Mouse (Mus musculus): Measurements from ENCODE around the gene Klrg2. TPM values are rescaled to one million over a fixed set of nuclear protein-coding genes. Genes with fewer than 3 reads are reported as not detected.
"Not testable (repeated sequence)": the region's sequence is repeated elsewhere in the genome, so short reads cannot be mapped to it uniquely, and the experiment has no call there.

The Klrg2 gene
- total RNA-seq (2021), result 1 to 10 TPM in 1 of 2 experiments, under 1 TPM in 1; 0.49 to 1.3 TPM

DNA sequence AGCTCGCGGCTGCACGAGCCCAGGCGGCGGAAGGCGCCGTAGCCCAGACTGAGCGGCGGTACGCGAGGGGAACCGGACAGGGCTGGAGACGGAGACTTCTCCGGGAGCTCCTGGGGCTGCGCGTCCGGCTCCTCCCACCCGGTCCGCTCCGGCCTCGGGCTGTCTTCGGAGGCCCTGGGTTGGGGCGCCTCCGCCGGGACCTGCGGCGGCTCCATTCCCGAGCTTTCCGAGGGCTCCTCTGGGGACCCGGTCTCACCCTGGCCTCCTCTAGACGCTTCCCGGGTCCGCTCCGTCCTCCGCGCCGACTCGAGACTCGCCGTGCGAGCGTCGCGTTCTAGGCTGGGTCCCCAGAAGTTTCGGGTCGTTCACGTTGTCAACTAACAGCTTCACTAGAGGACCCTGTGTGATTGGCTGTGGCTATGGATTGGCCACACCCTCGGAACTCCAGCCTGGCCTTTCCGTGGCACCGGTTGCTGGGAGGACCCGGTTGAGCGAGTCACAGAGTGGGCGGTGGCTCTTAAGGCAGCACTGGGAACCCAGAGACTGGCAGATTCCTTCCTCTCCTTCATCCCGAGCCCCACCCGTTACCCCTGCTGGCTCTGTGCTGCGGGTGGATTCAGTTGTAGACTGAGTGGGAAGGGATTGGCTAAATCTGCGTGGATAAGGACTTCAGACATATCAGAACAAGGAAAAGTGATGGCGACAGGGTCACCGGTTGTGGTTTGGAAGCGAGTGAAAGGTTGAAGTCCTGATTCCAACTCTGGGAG lies at the start of gene Klrg2:
Klrg2 (minus strand) TSS at position 391 of the 767 bp plus-strand sequence.
- peak in 1 of 2 experiments; percentile 76 for DNase-seq (ENCODE audit: extremely low spot score in 1 of 2, low spot score in 2 of 2)
- intact Hi-C loops (cut with DNase I), result no loop called here

GRCm38 (mm10) chr6:38682532-38682931 lies 45.5 kb upstream of the Klrg2 start:
- intact Hi-C loops (cut with DNase I), result no loop called here
- DNase-seq (ENCODE audit: extremely low spot score in 1 of 2, low spot score in 2 of 2), result no peak

DNA sequence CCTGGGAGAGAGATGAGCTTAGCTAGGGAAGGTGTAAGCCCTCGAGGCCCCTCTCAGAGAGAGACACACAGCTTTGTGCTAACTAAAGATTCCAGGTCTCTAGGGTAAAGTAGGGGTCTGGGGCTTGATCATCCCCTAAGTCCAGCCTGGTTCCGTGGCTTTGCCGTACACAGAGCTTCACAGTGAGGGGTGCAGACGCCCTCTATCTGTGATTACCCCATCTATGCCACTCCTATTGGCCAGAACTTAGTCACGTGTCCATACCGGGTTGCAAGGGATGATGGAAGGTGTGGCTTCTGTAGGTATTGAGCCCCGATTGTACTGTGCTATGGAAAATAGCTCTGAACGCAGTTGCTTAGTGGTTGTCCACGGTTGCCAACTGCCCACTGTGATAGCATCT lies 40.6 kb upstream of the Klrg2 start:
- intact Hi-C loops (cut with DNase I), result no loop called here

DNA sequence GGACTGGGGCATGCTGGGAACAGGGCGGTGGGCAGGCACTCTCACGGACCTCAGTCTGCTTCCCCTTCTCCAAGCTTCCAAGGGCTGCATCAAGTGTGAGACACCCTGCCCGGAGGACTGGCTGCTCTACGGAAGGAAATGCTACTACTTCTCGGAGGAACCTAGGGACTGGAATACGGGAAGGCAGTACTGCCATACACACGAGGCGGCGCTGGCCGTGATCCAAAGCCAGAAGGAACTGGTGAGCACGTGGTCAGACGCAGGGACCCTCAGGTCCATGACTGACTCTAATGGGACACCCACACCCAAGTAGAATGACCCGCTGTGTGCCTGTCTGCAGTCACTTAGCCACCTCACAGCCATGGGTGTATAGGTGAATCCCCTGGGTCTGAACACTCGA lies 39.7 kb upstream of the Klrg2 start:
- intact Hi-C loops (cut with DNase I), result no loop called here

More for the DNA sequence above, 40.6 kb upstream of the Klrg2 start:
- DNase-seq (ENCODE audit: extremely low spot score in 1 of 2, low spot score in 2 of 2), result no peak

GRCm38 (mm10) chr6:38676217-38676616 lies 39.2 kb upstream of the Klrg2 start:
- intact Hi-C loops (cut with DNase I), result no loop called here
- DNase-seq (ENCODE audit: extremely low spot score in 1 of 2, low spot score in 2 of 2), result no peak

More for the DNA sequence above, 39.7 kb upstream of the Klrg2 start:
- peak in 1 of 2 experiments; percentile 50 for DNase-seq (ENCODE audit: extremely low spot score in 1 of 2, low spot score in 2 of 2)

- intact Hi-C loops (cut with DNase I), result no loop called here
- DNase-seq (ENCODE audit: extremely low spot score in 1 of 2, low spot score in 2 of 2), result no peak
These were observed 35.0 kb upstream of the Klrg2 start for GRCm38 (mm10) chr6:38672011-38672410.

DNA sequence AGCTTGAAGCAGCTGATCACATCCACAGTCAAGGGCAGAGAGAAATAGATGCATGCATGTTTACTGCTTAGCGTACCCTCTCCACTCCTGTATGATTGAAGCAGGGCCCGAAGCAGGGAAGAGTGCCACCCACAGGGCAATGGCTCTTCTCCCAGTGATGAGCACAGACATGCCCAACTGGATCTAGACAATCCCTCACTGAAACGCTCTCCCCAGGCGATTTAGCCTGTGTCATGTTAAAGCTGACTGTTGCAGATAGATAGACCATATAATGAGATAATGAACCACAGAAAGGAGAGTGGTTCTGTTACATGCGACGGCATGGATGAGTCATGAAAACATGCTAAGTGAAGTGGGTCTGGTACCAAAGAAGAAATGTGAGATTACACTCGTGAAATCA lies 34.2 kb upstream of the Klrg2 start:
- no peak for DNase-seq (ENCODE audit: extremely low spot score in 1 of 2, low spot score in 2 of 2)
- intact Hi-C loops (cut with DNase I), result no loop called here

DNA sequence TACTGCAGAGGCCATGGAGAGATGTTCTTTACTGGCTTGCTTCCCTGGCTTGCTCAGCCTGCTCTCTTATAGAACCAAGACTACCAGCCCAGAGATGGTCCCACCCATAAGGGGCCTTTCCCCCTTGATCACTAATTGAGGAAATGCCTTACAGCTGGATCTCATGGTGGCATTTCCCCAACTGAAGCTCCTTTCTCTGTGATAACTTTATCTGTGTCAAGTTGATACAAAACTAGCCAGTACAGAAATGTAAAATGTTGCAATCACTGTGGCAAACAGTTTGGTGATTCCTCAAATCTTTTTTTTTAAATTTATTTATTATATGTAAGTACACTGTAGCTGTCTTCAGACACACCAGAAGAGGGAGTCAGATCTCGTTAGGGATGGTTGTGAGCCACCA lies 33.4 kb upstream of the Klrg2 start:
- intact Hi-C loops (cut with DNase I); DNase-seq (ENCODE audit: extremely low spot score in 1 of 2, low spot score in 2 of 2): not testable (repeated sequence)

- intact Hi-C loops (cut with DNase I), result no loop called here
- no peak for DNase-seq (ENCODE audit: extremely low spot score in 1 of 2, low spot score in 2 of 2)
These were observed 32.5 kb upstream of the Klrg2 start for GRCm38 (mm10) chr6:38669580-38669979.

- DNase-seq (ENCODE audit: extremely low spot score in 1 of 2, low spot score in 2 of 2), result peak in 1 of 2 experiments; percentile 76
- intact Hi-C loops (cut with DNase I), result no loop called here
These were observed 25.9 kb upstream of the Klrg2 start, which contains the start of gene Clec2l for GRCm38 (mm10) chr6:38662714-38663615. Gene Clec2l (plus strand): TSS chr6:38663069.

GRCm38 (mm10) chr6:38661626-38662025 lies 24.6 kb upstream of the Klrg2 start:
- intact Hi-C loops (cut with DNase I), result no loop called here
- no peak for DNase-seq (ENCODE audit: extremely low spot score in 1 of 2, low spot score in 2 of 2)

- DNase-seq (ENCODE audit: extremely low spot score in 1 of 2, low spot score in 2 of 2), result peak; percentile 49 to 70
- intact Hi-C loops (cut with DNase I), result loop anchor here (5.0 to 10.0 kb wide), 2 partner anchors 42 to 414 kb away; no protein-coding TSS in a partner anchor
These were observed 13.4 kb upstream of the Klrg2 start for GRCm38 (mm10) chr6:38650263-38650937.

DNA sequence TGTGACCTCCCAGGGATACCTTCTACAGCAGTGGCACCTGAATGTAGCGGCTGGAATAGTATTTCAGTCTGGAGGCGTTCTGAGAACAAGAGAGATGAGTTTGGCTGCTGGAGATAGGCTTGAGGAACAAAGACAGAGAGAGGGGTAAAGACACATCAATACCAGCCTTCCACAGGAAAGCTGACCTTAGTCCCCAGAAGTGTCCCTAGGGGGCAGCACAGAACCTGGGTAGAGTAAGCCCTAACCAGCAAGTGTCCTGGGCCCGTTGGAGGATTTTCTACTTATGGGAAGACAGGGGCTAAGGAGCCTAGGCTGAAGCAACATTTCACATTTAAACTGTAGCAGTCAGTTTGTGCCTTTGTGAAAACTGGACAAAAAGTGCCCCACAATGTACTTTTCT lies 12.5 kb upstream of the Klrg2 start:
- intact Hi-C loops (cut with DNase I), result no loop called here
- DNase-seq (ENCODE audit: extremely low spot score in 1 of 2, low spot score in 2 of 2), result no peak

DNA sequence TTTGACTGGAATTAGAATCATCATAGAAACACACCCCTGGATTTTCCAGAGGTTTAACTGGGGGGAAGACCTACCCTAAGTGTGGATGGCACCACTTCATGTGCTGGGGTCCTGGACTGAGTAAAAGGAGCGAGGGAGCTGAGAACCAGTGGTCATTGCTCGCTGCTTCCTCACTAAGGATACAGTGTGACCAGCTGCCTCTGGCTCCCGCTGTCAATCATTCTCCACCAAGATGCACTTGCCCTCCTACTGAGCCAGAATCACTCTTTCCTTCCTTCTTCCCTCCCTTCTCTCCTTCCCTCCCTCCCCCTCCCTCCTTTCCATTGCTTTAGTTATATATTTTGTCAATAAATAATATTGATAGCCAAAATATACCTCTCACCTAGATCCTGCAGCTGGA lies 6.0 kb upstream of the Klrg2 start:
- intact Hi-C loops (cut with DNase I), result no loop called here
- no peak for DNase-seq (ENCODE audit: extremely low spot score in 1 of 2, low spot score in 2 of 2)

- intact Hi-C loops (cut with DNase I), result no loop called here
- no peak for DNase-seq (ENCODE audit: extremely low spot score in 1 of 2, low spot score in 2 of 2)
These were observed 5.6 kb upstream of the Klrg2 start for GRCm38 (mm10) chr6:38642593-38642992.

GRCm38 (mm10) chr6:38641645-38642044 lies 4.6 kb upstream of the Klrg2 start:
- intact Hi-C loops (cut with DNase I), result no loop called here

GRCm38 (mm10) chr6:38641228-38641627 lies 4.2 kb upstream of the Klrg2 start:
- DNase-seq (ENCODE audit: extremely low spot score in 1 of 2, low spot score in 2 of 2), result no peak
- intact Hi-C loops (cut with DNase I), result no loop called here

More at GRCm38 (mm10) chr6:38641645-38642044, 4.6 kb upstream of the Klrg2 start:
- DNase-seq (ENCODE audit: extremely low spot score in 1 of 2, low spot score in 2 of 2), result no peak

DNA sequence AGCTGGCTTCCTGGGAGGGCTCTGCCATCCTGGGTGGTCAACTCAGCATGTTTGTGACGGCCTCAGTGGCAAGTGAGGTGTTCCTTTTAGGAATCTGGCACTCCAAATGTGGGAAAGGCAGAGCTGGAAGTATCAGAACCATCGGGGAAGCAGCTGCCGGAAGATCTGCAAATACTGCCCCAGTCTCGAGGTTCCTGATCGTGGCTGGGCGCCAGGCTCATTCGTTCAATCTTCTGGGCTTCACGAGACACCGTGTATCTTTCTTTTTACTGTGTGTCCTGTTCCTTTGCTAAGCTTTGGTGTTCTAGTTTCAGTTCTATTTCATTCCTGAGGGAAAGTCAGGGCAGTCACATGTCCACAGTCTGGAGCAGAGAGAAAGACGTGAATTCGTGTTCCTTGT lies 3.4 kb upstream of the Klrg2 start:
- intact Hi-C loops (cut with DNase I), result no loop called here

More for the DNA sequence above, 3.4 kb upstream of the Klrg2 start:
- DNase-seq (ENCODE audit: extremely low spot score in 1 of 2, low spot score in 2 of 2), result peak in 1 of 2 experiments; percentile 52

All from left cerebral cortex, postnatal 10 days (tissue).